Mouse (Mus musculus) ES-Bruce4 (cell line): ENCODE measurements around the gene Daam1. TPM values are rescaled to one million over a fixed set of nuclear protein-coding genes. Genes with fewer than 3 reads are reported as not detected.

ENCODE experiments used
- H3K27ac ChIP-seq: 2 replicates; pipeline ENCODE4 v1.5.1; 2012; ENCODE audit warnings: low read length, inconsistent platforms; ENCODE audit not compliant: insufficient read depth
- H3K27me3 ChIP-seq: 2 replicates; pipeline ENCODE4 v1.6.1; 2012; ENCODE audit warnings: mild to moderate bottlenecking, low read length, inconsistent platforms; ENCODE audit not compliant: control insufficient read depth, poor library complexity, insufficient read depth, severe bottlenecking
- H3K36me3 ChIP-seq: 2 replicates; pipeline ENCODE4 v1.6.1; 2012; ENCODE audit warnings: inconsistent platforms, mild to moderate bottlenecking, low read length, moderate library complexity; ENCODE audit not compliant: control insufficient read depth, poor library complexity, insufficient read depth, severe bottlenecking
- H3K4me1 ChIP-seq: one replicate; pipeline ENCODE4 v1.8.1; 2011; ENCODE audit warnings: low read length; ENCODE audit not compliant: control insufficient read depth, insufficient read depth
- H3K4me3 ChIP-seq: 2 replicates; pipeline ENCODE4 v1.5.1; 2011; ENCODE audit warnings: low read depth, mild to moderate bottlenecking, low read length
- H3K9ac ChIP-seq: 2 replicates; pipeline ENCODE4 v1.6.1; 2012; ENCODE audit warnings: low read depth, mild to moderate bottlenecking, inconsistent platforms; ENCODE audit not compliant: poor library complexity, severe bottlenecking
- H3K9me3 ChIP-seq: replicated peaks from 2 replicates; pipeline ENCODE4 v1.6.1; 2012; ENCODE audit warnings: mild to moderate bottlenecking, low read length, inconsistent platforms; ENCODE audit not compliant: control insufficient read depth, poor library complexity, insufficient read depth, severe bottlenecking
- CTCF ChIP-seq: IDR thresholded peaks from one replicate; pipeline ENCODE4 v1.8.1; 2011; ENCODE audit warnings: low read depth, low read length
- EP300 ChIP-seq: IDR thresholded peaks from 2 replicates; pipeline ENCODE4 v1.6.1; 2011; ENCODE audit warnings: low read depth, low read length; ENCODE audit not compliant: insufficient read depth
- POLR2A ChIP-seq: IDR thresholded peaks from one replicate; pipeline ENCODE4 v1.8.1; 2011; ENCODE audit warnings: low read length; ENCODE audit not compliant: insufficient read depth
- polyA plus RNA-seq: library from polyadenylated mRNA; stranded (reverse); fragments of >200 nt; gene quantifications from 2 replicates; pipeline ENCODE4 v1.2.4, GENCODE M21; 2011; ENCODE audit warnings: low read depth; ENCODE audit not compliant: missing spikeins, insufficient read depth, insufficient read length

The Daam1 gene
- polyA plus RNA-seq, 1 experiment = 33.0 TPM

GRCm38 (mm10) chr12:71980166-71980565 is 149.3 kb downstream of the Daam1 start:
- Histone ChIP-seq H3K36me3 (no peaks in the 10 kb centered on the region), H3K4me3 (no peak overlapping the region), H3K4me1 (no peaks in the 10 kb centered on the region), H3K9me3 (no peaks in the 10 kb centered on the region), H3K27me3 (no peaks in the 10 kb centered on the region), H3K9ac (no peak overlapping the region), H3K27ac (no peak overlapping the region)
- TF ChIP-seq CTCF (no peak), POLR2A (no peak), EP300 (no peak)

- Histone ChIP-seq H3K9ac (no peak overlapping the region), H3K36me3 (0 out of 2 replicates have a peak, but pooled peaks cover 2% of the 10 kb centered on the region), H3K27ac (no peak overlapping the region), H3K9me3 (no peaks in the 10 kb centered on the region), H3K4me1 (no peaks in the 10 kb centered on the region), H3K4me3 (no peak overlapping the region), H3K27me3 (no peaks in the 10 kb centered on the region)
- no peak for TF ChIP-seq POLR2A
These were observed 149.9 kb downstream of the Daam1 start for GRCm38 (mm10) chr12:71980746-71981145.

DNA sequence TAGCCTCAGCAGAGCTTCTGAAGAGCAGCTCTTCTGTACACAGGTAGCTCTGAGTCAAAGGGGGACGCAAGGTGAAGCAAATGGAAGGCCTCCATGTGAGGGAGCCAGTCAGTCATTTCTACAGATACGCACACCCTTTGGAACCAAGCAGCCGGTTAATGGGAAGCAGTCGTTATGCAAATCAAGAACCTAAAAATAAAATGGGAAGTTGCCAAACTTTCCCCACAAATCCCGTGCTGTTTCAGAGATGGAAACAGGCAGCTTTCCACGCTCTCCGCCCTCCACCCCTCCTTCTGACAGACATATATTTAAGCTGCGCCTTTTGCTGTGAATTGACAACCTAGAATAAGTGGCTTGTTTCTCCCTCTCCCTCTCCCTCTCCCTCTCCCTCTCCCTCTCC is 150.4 kb downstream of the Daam1 start:
- Histone ChIP-seq H3K4me3 (no peak overlapping the region), H3K36me3 (0 out of 2 replicates have a peak, but pooled peaks cover 2% of the 10 kb centered on the region), H3K9me3 (no peaks in the 10 kb centered on the region), H3K9ac (no peak overlapping the region), H3K27ac (no peak overlapping the region), H3K27me3 (no peaks in the 10 kb centered on the region), H3K4me1 (no peaks in the 10 kb centered on the region)
- no peak for TF ChIP-seq CTCF

- H3K9me3 ChIP-seq = no peaks in the 10 kb centered on the region; the same call in 1 of the 2 replicates
- H3K4me1 ChIP-seq = no peaks in the 10 kb centered on the region
- H3K36me3 ChIP-seq = peaks cover 4% of the 10 kb centered on the region; the same call in 1 of the 2 replicates
- TF ChIP-seq EP300 = no peak
- TF ChIP-seq POLR2A = no peak
- TF ChIP-seq CTCF = no peak
- H3K4me3 ChIP-seq = no peak overlapping the region
- H3K27me3 ChIP-seq = no peaks in the 10 kb centered on the region
- H3K9ac ChIP-seq = no peak overlapping the region
- H3K27ac ChIP-seq = no peak overlapping the region
These were observed 150.9 kb downstream of the Daam1 start for GRCm38 (mm10) chr12:71981791-71982190.

DNA sequence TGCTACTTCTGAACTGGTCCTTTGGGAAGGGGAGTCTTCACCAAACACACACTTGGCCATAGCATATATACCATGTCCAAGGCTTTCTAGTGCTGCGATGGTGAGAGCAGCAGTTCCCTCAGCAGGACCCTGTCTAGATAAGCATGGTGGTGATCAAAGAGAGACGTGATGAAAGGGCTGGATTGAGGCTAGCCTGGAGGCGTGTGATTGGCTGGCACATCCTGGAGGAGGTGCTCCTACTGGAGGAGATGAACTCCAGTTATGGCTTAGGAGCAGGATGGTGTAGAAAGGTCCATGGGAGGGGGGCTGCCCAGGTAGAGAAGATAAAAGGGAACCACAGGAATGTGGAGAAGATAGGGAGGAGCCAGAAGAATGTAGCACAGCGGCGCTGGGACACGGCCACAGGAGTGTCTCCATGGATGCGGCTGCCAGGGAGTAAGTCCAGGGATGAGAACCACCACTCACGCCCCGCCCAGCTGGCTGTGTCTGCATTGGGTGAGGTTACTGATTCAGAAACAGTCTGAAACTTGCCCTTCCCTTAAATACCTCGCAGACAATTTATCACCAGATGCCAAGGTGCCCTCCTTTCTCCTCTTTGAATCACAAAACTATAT is 152.3 kb downstream of the Daam1 start:
- no peak overlapping the region for H3K27ac ChIP-seq
- no peaks in the 10 kb centered on the region for H3K27me3 ChIP-seq
- H3K4me1 ChIP-seq = no peaks in the 10 kb centered on the region
- peaks cover 4% of the 10 kb centered on the region; the same call in 1 of the 2 replicates for H3K36me3 ChIP-seq
- no peaks in the 10 kb centered on the region; the same call in 1 of the 2 replicates for H3K9me3 ChIP-seq
- H3K4me3 ChIP-seq = no peak overlapping the region
- no peak for TF ChIP-seq POLR2A
- TF ChIP-seq CTCF = no peak
- TF ChIP-seq EP300 = no peak
- H3K9ac ChIP-seq = no peak overlapping the region

- Histone ChIP-seq H3K4me3 (no peak overlapping the region), H3K27me3 (no peaks in the 10 kb centered on the region), H3K27ac (no peak overlapping the region), H3K4me1 (no peaks in the 10 kb centered on the region), H3K9ac (no peak overlapping the region), H3K36me3 (peaks cover 4% of the 10 kb centered on the region; the same call in 1 of the 2 replicates), H3K9me3 (no peaks in the 10 kb centered on the region; the same call in 1 of the 2 replicates)
- TF ChIP-seq EP300 = no peak
- TF ChIP-seq CTCF = no peak
- no peak for TF ChIP-seq POLR2A
These were observed 156.3 kb downstream of the Daam1 start for GRCm38 (mm10) chr12:71987161-71987560.
